Mouse (Mus musculus): ENCODE measurements around the gene Ankrd44.

Ankrd44 gene

DNA sequence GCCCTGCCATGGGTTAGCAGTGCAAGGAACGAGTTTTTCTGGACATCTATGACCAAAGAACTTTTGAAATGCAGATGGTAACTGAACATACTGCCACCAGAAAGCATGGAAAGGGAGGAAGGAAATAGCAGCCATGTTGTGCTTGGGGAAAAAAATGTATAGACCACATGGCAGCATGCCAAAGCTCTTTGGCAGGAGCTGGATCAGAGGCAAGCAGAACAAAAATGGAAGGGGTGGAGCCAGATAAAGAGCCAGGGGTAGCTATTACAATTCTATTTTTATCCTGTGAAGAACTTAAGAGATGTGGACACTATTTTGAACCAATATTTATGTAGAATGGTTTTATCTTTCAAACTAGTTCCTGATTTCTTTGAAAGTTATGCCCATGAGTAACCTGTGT lies 215.6 kb downstream of the Ankrd44 start:
- DNase-seq (ENCODE audit: low read depth, low spot score) = no peak

DNA sequence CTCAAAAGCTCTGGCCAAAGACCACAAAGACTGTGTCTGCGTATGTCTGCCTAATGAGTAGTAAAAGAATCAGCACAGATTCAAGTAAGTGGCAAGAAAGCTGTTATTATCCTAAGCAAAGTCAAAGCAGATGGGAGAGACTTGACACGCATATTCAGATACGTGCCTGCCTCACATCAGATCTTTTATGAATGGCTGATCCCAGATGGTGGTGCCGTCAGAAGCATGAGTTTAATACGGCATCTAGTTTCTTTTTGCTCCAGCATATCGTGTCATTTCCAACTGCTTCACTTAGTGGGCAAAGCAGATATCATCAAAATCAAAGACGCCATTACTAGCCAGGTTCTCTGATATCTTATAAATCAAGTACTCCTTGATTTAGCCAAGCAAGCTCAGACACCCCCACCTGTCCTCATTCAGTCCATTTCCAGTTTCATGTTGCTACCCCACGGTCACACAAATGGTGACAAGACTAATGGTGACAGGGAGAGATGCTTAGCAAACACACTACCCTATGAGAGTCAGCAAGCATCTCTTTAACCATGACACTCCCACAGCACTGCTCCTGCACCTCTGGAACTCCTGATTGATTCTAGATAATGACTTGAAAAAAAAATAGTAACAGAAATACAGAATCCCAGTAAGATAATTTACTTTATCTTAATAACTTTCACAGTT lies 218.2 kb downstream of the Ankrd44 start:
- DNase-seq (ENCODE audit: low read depth, low spot score) = no peak

DNA sequence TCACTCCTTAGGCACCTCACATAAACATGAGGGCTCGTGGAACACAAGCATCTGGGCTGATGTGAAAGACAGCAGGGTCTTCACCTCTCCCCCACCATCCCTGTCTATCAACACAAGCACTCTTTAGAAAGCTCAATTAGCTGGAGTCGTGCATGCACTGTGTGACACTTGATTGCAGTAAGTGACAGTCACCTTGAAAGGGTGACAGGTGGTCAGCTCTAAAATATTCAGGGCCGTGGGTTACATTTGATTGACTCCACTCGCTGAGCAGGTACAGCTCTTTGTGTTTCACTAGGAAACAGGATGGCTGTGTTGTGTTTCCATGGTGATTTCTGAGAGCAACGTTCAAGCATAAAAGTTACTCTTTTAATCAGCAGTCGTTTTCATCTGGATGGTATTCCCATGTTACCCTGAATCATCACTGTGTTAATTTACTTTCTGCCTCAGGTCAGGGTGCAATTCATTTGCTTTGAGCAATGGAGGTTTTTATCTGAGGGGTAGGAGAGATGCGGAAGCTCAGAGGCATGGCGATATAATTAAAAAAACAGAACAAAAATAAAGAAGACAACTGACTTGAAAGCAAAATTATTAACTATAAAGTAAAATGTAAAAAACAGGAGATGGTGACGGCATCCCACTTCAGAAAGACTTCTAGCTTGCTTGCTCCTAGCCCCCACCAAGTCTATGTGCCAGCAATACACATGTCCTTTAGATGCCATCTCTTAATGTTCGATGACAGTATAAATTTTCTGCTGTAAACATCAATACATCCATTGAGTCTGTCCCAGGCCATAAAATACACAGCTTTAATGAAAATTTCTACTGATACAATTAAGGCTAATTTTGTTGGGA lies 218.9 kb downstream of the Ankrd44 start:
- DNase-seq (ENCODE audit: low read depth, low spot score) = no peak

DNA sequence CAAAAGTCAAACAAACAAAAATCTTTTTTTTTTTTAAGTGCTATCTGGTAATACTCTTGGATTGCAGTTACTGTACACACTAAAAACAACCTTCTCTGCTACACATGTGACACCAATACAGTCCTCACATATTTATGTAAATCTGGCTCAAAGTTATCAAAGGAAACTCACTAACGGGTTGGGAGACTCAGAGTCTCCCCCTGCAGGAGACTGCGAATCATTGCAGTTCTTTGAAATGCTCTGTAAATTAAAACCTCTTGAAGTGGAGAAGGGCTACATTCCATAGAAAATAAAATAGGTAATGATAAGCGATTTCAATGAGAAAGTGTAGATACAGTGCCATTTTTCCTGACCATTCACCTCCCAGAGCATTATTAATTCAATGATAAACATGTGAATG lies 219.6 kb downstream of the Ankrd44 start:
- DNase-seq (ENCODE audit: low read depth, low spot score) = peak; percentile 25

DNA sequence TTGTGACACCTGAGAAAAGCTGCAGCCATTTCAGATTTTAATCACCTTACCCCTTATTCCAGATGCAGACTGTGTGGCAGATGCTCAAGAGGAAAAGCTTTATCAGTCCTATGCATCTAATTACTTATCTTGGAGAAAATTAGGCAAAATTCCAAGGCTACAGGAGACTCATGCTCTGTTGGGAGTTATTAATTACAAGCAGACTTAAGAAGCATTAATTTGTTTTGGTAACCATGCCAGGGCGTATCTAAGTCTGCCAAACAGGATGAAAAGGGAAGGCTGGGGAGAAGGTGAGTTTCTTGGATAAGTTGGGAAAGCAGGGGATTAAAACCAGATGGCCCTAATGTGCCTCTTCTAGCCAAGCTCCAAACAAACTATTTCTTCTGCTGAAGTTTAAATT lies 222.7 kb downstream of the Ankrd44 start:
- DNase-seq (ENCODE audit: low read depth, low spot score) = no peak

DNA sequence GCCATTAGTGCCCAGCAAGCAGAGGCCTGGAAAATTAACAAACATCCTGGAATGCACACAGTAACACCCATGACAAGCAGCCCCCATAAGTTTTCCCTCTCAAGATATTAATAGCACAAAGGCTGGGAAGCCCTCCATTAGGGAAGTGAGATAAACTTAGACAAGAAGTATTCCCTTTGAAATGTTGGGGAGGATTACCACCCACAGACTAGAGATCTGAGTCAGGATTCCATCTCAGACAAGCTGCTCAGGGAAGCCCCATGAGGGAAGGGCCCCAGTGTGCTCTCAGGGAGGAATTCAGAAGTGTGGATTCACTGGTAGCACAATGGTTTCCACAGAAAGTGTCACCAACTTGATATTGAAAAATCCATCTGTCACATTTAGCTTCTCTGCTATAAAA lies 223.3 kb downstream of the Ankrd44 start:
- DNase-seq (ENCODE audit: low read depth, low spot score) = no peak

DNA sequence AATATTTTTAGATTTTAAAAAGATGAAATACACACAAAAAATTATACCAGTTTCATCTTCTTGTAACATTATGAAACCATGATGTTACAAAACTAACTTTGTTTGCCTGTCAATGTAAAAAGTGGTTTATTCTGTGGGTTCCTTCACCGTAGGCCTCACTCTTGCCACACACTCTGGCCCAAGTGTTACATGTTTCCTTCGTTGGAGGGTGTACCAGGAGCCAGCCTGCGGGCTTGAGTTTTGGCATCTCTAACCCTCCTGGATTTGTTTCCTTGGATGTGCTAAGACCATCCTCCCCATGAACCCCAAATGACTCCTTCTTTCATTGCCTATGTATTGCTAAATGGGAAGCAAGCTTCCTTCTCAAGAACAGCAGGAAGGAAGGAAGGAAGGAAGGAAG lies 230.8 kb downstream of the Ankrd44 start:
- no peak for DNase-seq (ENCODE audit: low read depth, low spot score)

DNA sequence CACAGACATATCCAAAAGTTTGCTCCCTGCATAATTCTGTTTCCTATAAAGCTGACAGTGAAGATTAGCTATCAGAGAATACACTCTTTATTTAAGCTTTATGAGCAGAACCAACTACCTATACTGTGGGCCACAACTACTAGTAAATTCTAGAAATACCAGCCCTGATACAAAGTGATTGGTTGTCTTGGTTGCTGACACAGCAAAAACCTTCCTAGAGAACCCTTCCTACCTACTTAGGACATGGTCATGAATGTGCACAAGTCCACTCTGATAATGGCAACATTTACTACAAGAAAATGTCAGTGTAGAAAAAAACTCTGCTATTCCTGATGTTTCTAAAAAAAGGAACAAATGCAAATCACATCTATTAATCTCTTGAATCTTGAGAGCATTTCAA lies 234.4 kb downstream of the Ankrd44 start:
- DNase-seq (ENCODE audit: low read depth, low spot score) = no peak

DNA sequence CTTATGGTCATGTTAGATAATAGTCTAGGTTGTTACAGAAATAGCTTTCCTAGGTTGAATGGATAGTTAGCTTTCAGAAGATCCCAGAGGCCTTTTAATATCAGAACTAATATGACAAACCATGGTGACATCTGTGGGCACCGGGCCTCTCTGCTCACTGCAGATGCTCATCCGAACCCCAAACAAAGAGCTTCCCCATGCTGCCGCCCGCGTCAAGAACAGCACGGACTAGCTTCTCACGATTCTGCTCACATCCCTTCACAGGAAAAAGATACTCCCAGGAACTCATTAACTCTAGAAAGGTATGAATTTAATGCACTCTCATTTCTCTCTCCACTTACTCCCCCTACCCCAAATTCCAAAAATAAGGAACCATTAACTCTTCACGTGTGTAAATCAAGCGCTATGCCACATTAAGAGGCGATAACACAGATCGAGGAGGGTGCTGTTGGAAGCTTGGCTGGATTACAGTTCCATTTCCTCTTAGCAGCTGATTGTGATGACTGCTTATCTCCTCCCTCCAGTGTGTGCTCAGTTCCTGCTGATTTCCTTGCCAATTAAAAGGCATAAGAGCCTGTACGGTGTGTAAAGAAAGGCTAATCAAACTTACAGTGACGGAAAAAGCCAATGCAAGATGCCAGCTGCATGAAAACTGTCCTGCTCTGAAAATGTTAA lies 235.8 kb downstream of the Ankrd44 start:
- no peak for DNase-seq (ENCODE audit: low read depth, low spot score)

DNA sequence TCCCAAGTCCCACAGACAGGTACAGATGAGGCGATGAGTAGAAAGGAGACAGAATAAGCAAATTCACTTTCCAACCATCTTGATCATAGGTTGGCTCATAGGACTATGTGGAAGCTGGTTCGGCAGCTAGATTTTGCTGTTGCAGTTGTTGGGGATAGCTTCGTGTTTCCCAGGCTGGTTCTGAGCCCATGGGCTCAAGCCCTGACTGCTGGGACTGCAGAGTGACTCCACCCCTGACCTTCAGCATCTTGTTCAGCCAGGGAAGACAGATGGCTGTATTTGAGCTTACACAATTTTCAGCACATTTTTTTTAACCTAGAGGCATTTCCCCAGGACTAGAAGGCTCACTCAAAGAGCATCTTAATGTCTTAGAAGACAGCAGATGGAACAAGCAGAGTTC lies 237.7 kb downstream of the Ankrd44 start:
- DNase-seq (ENCODE audit: low read depth, low spot score) = no peak

DNA sequence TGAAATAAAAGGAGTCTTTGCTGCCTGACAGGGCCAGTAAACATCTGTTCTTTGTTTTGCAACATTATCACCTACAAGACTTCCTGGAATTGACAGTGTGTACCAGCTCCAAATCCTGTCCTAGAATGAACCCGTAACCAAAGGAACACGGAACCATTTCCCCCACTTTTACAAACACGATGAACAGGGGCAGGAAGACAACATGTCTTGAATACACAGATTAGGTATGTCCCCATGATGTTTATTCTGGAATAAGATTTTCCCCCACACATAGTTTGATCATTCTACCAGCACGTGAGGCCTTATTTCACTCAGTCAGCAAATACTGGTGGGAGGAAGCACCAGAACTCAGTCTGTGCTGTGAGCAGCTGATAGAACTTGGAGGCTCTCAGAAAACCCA lies 241.9 kb downstream of the Ankrd44 start:
- DNase-seq (ENCODE audit: low read depth, low spot score) = no peak

DNA sequence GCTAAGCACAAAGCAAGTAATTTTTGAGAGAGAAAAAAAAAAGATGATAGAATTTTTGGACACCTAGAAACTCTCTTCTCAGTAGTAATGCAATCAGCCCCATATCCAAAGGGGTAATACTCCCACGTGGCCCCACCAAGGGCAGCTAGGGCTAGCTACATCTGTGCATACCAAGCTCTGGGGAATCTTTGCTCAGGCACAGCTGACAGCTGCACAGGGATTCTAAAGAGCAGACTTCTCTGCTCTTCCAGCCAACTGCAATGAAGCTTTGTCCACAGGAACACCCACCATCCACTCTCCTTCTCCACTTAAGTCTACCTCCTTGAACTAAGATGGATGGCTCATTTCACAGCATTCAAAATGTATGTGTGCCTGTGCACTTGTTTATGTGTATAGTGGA lies 246.6 kb downstream of the Ankrd44 start:
- no peak for DNase-seq (ENCODE audit: low read depth, low spot score)

DNA sequence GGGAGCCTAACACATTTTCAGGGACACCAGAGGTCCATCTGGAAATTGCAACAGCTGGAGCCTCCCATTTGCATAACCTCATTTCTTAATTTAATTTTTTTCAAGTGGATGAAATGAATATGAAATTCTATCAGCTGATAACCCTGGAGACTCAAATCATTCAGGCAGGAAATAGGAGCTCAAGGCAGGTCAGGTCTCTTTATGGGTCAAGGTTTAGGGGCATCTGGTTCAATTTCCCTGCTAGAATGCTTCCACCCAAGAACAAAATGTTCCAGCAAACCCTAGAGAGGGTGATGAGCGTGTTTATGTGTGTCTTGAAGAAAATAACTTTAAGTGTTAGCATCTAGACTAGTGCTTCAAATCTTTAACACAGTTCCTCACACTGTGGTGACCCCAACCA lies 248.2 kb downstream of the Ankrd44 start:
- no peak for DNase-seq (ENCODE audit: low read depth, low spot score)

DNA sequence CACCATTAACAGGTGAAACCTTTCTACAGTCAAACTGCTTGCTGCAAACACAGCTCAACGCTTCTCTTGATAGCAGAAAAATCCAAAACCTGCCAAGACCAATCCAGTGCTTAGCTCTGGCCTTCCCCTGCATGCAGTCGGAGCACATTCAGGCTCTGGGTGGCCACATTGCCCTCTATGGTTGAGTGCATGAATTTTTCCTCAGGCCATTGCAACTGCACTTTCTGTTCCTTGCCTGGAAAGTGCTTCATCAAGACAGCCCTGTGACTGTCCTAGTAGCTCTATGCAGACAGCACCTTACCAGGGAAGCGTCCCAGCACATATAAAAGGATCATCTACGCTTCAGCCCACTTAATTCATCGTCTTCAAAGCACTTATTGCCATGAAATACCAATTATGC lies 250.7 kb downstream of the Ankrd44 start:
- DNase-seq (ENCODE audit: low read depth, low spot score) = no peak

DNA sequence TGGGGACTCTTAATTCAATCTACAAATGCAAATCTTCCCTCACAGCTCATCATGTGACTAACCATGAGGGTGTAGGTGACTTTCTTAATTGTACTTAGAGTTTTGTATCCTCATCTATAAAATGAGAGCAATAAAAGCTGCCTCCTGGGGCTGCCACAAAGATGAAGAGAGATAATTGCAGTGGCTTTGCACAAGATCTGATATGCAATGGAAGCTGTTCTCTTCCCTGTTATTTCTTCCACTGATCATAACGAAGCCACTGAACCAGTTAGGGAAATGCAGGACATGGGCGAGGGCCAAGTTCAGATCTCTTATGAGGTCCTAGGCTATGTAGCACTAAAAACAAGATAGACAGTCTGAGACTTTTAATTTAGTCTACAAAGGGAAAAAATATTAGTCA lies 258.2 kb downstream of the Ankrd44 start:
- DNase-seq (ENCODE audit: low read depth, low spot score) = no peak

DNA sequence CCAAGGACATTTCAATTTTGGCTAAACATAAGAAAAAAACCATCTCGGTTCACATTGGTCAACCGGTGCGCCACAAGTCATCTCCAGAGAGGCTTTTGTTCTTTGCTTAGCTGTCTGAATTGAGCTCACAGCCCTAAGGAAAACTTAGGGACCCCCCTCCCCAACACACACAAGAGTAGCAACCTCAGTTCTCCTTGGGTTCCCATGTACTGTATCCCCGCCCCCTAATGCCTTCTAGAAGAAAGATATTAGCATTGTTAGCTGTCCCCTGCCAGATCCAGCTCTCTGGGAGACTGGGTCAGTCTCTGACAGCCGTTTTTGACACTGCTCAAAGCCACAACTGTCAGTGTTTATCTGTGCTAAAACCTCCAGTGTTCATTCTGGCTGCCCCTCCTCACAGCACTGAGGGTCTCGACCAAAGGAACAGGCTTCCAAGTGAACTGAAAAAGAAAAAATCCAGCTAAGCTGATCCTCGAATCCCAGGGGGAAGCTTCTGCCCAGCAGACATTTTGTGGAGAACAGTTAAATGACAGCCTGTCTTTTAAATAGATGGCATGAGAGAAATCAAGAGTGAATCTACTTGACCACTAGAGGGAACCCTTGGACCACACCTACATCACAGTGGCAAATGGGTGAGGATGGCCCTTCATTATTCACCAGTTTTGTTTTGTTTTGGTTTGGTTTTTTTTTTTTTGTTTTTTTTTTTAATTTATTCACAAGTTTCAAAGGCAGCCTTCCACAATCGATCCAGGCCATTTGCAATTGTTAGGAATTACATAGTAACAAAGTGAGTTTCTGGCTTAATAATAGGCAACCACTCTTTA lies 260.4 kb downstream of the Ankrd44 start:
- DNase-seq (ENCODE audit: low read depth, low spot score) = peak; percentile 74

DNA sequence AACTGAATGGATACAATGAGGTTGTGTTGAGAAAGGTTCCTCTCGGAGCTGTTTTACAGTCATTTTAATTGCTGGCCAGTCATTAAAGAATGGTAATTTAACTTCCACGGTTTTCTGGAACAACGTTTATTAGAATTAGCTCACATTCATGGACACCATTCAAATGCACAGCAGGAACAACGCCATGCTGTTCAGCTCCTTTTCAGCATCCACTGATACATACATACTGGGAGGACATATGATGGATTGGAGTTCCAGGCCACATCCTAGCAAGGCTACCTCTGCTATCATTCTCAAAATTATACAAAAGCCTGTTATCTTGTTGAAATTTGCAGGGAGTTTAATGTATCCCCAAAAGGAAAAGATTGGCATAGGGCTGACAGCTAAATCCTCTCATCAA lies 261.1 kb downstream of the Ankrd44 start:
- no peak for DNase-seq (ENCODE audit: low read depth, low spot score)

DNA sequence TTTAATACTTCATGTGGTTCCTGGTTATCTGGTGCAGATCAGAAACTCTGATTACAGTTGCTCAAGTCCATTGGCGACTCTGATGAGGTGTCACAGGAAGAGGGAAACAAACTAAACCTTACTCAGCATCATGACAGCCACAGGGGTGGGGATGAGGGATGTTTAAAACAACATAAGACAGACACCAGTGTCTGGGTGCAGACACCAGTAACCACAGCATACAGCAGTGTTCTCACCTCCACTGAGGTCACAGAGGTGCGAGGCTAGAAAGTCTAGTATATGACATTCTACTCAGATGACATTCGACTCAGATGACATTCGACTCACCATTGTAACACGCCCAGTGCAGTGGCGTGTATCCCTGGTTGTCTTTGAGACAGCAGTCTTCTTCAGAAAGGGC lies 265.5 kb downstream of the Ankrd44 start:
- peak; percentile 85 for DNase-seq (ENCODE audit: low read depth, low spot score)

DNA sequence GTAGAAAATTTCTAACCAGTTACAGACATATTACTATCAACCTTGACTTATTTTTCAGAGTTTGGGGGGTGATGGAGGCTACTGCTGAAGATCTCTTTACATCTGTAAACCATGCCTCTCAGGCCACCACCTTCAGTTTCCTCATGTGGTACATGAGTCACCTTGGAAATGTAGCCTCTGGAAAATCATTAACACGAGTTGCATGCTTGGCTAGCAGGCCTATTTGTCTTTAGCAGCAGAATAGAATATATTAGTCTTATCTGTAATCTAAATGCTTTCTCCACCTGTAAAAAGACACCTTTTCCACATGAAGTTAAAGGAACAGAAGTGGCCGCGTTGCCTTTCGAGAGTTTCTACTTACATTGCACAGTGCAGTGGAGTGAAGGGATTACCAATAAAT lies 267.6 kb downstream of the Ankrd44 start:
- DNase-seq (ENCODE audit: low read depth, low spot score) = no peak

DNA sequence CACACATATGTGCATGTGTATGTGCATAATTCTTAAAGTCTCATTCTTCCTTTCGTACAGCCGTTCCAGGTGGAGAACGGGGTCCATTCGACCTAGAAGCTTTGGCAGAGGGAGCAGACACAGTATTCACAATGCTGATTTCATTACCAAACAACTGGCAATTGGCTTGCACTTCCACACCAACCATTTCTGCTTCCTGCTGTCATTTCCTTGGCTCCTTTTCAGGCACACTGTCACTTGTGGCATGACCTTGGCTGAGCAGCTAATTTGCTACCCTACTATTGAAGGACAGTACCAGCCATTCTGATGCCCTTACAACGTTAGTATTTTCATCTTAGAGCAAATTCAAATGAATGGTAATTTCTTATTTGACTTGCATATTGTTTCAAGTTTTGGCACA lies 277.9 kb downstream of the Ankrd44 start:
- no peak for DNase-seq (ENCODE audit: low read depth, low spot score)

DNA sequence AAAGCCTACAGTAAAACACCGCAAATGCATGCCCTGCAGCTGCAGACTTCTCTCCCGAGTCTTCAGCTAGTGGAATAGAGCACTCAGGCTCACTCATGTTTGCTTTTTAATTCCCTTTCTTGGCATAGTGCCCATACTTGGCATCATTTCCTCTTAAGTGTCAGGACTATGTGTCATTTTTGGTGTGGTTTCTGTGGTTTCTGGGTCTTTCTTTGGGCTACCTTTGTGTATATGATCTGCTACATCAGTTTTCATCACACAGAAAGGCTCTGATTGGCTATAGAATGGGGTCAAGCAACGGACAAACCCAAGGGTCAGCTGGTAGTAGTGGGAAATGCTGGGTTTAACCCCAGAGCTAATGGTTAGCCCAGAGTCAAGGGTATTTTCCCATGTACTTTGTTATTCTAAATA lies 278.8 kb downstream of the Ankrd44 start:
- peak; percentile 73 for DNase-seq (ENCODE audit: low read depth, low spot score)
